10 mouse cellular contexts compared by ENCODE assay signal in the genomic region with DNA sequence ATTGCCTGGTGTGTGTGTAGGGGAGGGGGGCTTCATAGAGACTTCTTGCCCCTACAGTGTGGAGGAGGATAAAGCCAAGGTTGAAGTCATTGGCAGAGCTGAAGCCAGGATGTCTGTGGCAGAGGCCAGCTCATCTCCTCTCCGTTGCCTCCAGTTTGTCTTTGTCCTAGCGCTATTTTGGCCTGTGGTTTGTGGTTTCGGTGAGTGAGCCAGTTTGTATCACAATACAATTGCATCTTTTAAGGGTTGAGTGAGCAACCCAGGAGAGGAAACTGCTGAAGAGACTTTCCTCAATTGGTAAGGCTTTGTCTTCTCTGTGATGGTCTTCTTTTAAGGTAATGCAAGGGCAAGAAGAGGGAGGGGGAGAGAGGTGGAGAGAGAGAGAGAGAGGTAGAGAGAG.
DNase-seq lines count a peak whose midpoint lies in the region; ATAC-seq and TF ChIP-seq lines count a peak whose summit lies in the region.
"Had no signal": no experiment of that assay in that cellular context is flagged by ENCODE, and none has a peak within 500 bp of the region (broad histone marks: within the 10 kb centered on the region; RNA-seq: fewer than 3 reads in every experiment).

No protein-coding gene starts in this region.

- no peak for ATAC-seq in lung, embryonic 16.5 days (ENCODE audit: low read depth)
- peak; percentile 72 for ATAC-seq in G1E (ENCODE audit: extremely low read depth, insufficient number of reproducible peaks, low FRiP score, poor library complexity, severe bottlenecking)
- peak; percentile 66 for ATAC-seq in granulocyte monocyte progenitor cell, adult 5-6 weeks (replicated peaks; ENCODE audit: poor library complexity, severe bottlenecking)
- no peak for ATAC-seq in activated CD4-positive, CD25-positive, alpha-beta regulatory T cell, adult 4 months

- H3K36me3 ChIP-seq in lung, embryonic 16.5 days (ENCODE audit: control insufficient read depth, insufficient read depth, low read length): peaks cover 2% of the 10 kb centered on the region; the same call in 1 of the 2 replicates
- H3K36me3 ChIP-seq in G1E (replicated peaks): peaks cover 70% of the 10 kb centered on the region
- peaks cover 49% of the 10 kb centered on the region for H3K36me3 ChIP-seq in megakaryocyte, embryonic 14.5 days (replicated peaks; ENCODE audit: low read length)

- no peak overlapping the region for H3K9ac ChIP-seq in lung, embryonic 16.5 days (ENCODE audit: low read length)
- H3K9ac ChIP-seq: liver, embryonic 14.5 days had no signal

- H3K4me3 ChIP-seq in lung, embryonic 16.5 days (ENCODE audit: low read length): no peak overlapping the region
- H3K4me3 ChIP-seq in G1E (ENCODE audit: low read depth, low read length): peak overlapping the region; percentile 48; the same call in 1 of the 2 replicates
- H3K4me3 ChIP-seq in megakaryocyte, embryonic 14.5 days (replicated peaks): peak overlapping the region; percentile 89

- no peak overlapping the region for H3K4me2 ChIP-seq in lung, embryonic 16.5 days (ENCODE audit: low read depth, low read length)

- DNase-seq in lung, postnatal 10 days: no peak
- DNase-seq in G1E (ENCODE audit: low spot score): peak; percentile 35
- no peak for DNase-seq in gastrocnemius, postnatal 4 days (ENCODE audit: low spot score in 2 of 2)
- DNase-seq in kidney, postnatal 25 days: no peak

- no peaks in the 10 kb centered on the region for H3K27me3 ChIP-seq in lung, embryonic 16.5 days (ENCODE audit: control insufficient read depth, insufficient read depth, low read depth, low read length)
- no peaks in the 10 kb centered on the region for H3K27me3 ChIP-seq in G1E (ENCODE audit: insufficient read depth, low read length)
- no peaks in the 10 kb centered on the region for H3K27me3 ChIP-seq in megakaryocyte, embryonic 14.5 days (replicated peaks)

- H3K27ac ChIP-seq in lung, embryonic 16.5 days (ENCODE audit: low read length): 0 out of 2 replicates have a peak overlapping the region, but pooled peaks have one; percentile 4
- H3K27ac ChIP-seq: liver, embryonic 14.5 days; stomach, postnatal 0 days had no signal

- 82% methylated on average over 3 of the region's 3 CpGs for WGBS in lung, embryonic 16.5 days

- TF ChIP-seq CTCF in G1E (IDR thresholded peaks at IDR 0.05; ENCODE audit: low read depth, low read length): no peak

- H3K9me3 ChIP-seq in lung, embryonic 16.5 days (ENCODE audit: control insufficient read depth, low read length): no peaks in the 10 kb centered on the region
- H3K9me3 ChIP-seq in G1E (replicated peaks): no peaks in the 10 kb centered on the region
- H3K9me3 ChIP-seq in megakaryocyte, embryonic 14.5 days: no peaks in the 10 kb centered on the region; the same call in 1 of the 2 replicates

- peaks cover 26% of the 10 kb centered on the region for H3K4me1 ChIP-seq in lung, embryonic 16.5 days (replicated peaks; ENCODE audit: control insufficient read depth, insufficient read depth, low read length)
- peaks cover 41% of the 10 kb centered on the region for H3K4me1 ChIP-seq in G1E (ENCODE audit: insufficient read depth, low read depth, low read length)
- H3K4me1 ChIP-seq in megakaryocyte, embryonic 14.5 days: peaks cover 95% of the 10 kb centered on the region

Comparison
In these comparisons a context has a peak if more than half of its experiments do, and no peak if none do; other contexts are left out.
1. ATAC-seq: peak in G1E (single experiment) and granulocyte monocyte progenitor cell, adult 5-6 weeks (single experiment); none in lung, embryonic 16.5 days (single experiment) and activated CD4-positive, CD25-positive, alpha-beta regulatory T cell, adult 4 months (single experiment).